Mouse (Mus musculus) CH12.LX (cell line): ENCODE data around the gene Elfn2. TPM values are rescaled to one million over a fixed set of nuclear protein-coding genes. Genes with fewer than 3 reads are reported as not detected.

Experiments
- DNase-seq: peaks from one replicate; pipeline ENCODE4 v3.0.0-alpha.2; 2013; ENCODE audit errors: extremely low read depth
- H3K27ac ChIP-seq: 2 replicates; pipeline ENCODE4 v1.5.1; 2012; ENCODE audit warnings: low read depth, mild to moderate bottlenecking, control low read depth, moderate library complexity; ENCODE audit not compliant: insufficient read depth
- H3K27me3 ChIP-seq: replicated peaks from 2 replicates; pipeline ENCODE3; 2012; ENCODE audit warnings: inconsistent platforms
- H3K36me3 ChIP-seq, 2 experiments: replicated peaks in 1 of 2; 2 replicates each; pipeline versions ENCODE3 to v1.6.1; 2012; ENCODE audit warnings: inconsistent platforms in 1 of 2, low read length in 1 of 2, mild to moderate bottlenecking in 1 of 2, mixed read lengths in 1 of 2, moderate library complexity in 1 of 2; ENCODE audit not compliant: control insufficient read depth in 1 of 2, insufficient read depth in 1 of 2
- H3K4me1 ChIP-seq, 2 experiments: 2 replicates each; pipeline ENCODE4 v1.6.1; 2012; ENCODE audit warnings: inconsistent platforms in 1 of 2, moderate library complexity in 1 of 2; ENCODE audit not compliant: insufficient read depth in 2 of 2, control insufficient read depth in 1 of 2
- H3K4me2 ChIP-seq: 2 replicates; pipeline ENCODE4 v1.6.1; 2012; ENCODE audit warnings: low read depth, mild to moderate bottlenecking, control low read depth; ENCODE audit not compliant: poor library complexity, insufficient read depth, severe bottlenecking
- H3K4me3 ChIP-seq, 3 experiments: fragments of 150-350 bp in 1 of 3; sonication (generic) in 1 of 3; replicated peaks in 1 of 3; 2 replicates each; pipeline versions ENCODE3 to v1.5.1; 2011 to 2012; ENCODE audit warnings: low read depth in 2 of 3, low read length in 2 of 3, mild to moderate bottlenecking in 2 of 3, moderate library complexity in 2 of 3, control low read depth in 1 of 3, improper control_type of control experiment in 1 of 3, inconsistent platforms in 1 of 3, mixed read lengths in 1 of 3; ENCODE audit not compliant: poor library complexity in 1 of 3
- H3K79me2 ChIP-seq: replicated peaks from 2 replicates; pipeline ENCODE4 v1.6.1; 2012; ENCODE audit warnings: mild to moderate bottlenecking, moderate library complexity; ENCODE audit not compliant: control insufficient read depth, poor library complexity, insufficient read depth, severe bottlenecking; ENCODE audit errors: extremely low read depth
- H3K9ac ChIP-seq: 2 replicates; pipeline ENCODE4 v1.6.1; 2012; ENCODE audit warnings: low read depth, mild to moderate bottlenecking, control low read depth, moderate library complexity; ENCODE audit not compliant: insufficient read depth
- H3K9me3 ChIP-seq: replicated peaks from 2 replicates; pipeline ENCODE3; 2012; ENCODE audit warnings: low read length, inconsistent platforms, mixed read lengths
- BHLHE40 ChIP-seq: IDR thresholded peaks from 2 replicates; pipeline ENCODE4 v1.6.1; 2011; ENCODE audit warnings: mild to moderate bottlenecking, low read depth, low read length, improper control_type of control experiment
- CHD1 ChIP-seq: IDR thresholded peaks from 2 replicates; pipeline ENCODE4 v1.6.1; 2012; ENCODE audit warnings: low read depth, low read length, improper control_type of control experiment, inconsistent platforms
- CHD2 ChIP-seq: IDR thresholded peaks from 2 replicates; pipeline ENCODE4 v1.6.1; 2011; ENCODE audit warnings: low read length, improper control_type of control experiment
- E2F4 ChIP-seq: IDR thresholded peaks from 2 replicates; pipeline ENCODE4 v1.6.1; 2011; ENCODE audit warnings: low read depth, low read length, improper control_type of control experiment; ENCODE audit not compliant: insufficient replicate concordance
- ELF1 ChIP-seq: IDR thresholded peaks from 2 replicates; pipeline ENCODE4 v1.6.1; 2014; ENCODE audit warnings: low read depth, mild to moderate bottlenecking, inconsistent platforms, low read length, improper control_type of control experiment
- GABPA ChIP-seq: IDR thresholded peaks from 2 replicates; pipeline ENCODE4 v1.6.1; 2012; ENCODE audit warnings: low read depth, low read length, improper control_type of control experiment, inconsistent platforms; ENCODE audit not compliant: insufficient replicate concordance
- HCFC1 ChIP-seq: IDR thresholded peaks from 2 replicates; pipeline ENCODE4 v1.6.1; 2012; ENCODE audit warnings: low read depth, mild to moderate bottlenecking, inconsistent platforms, low read length, improper control_type of control experiment
- IRF4 ChIP-seq: IDR thresholded peaks from 2 replicates; pipeline ENCODE4 v1.6.1; 2014; ENCODE audit warnings: low read depth, mild to moderate bottlenecking, inconsistent platforms, low read length, improper control_type of control experiment
- JUN ChIP-seq: IDR thresholded peaks from 2 replicates; pipeline ENCODE4 v1.6.1; 2011; ENCODE audit warnings: low read depth, mild to moderate bottlenecking, low read length, improper control_type of control experiment, moderate library complexity; ENCODE audit not compliant: insufficient read depth
- JUND ChIP-seq: conservative IDR thresholded peaks from 2 replicates; pipeline ENCODE4 v1.6.1; 2011; ENCODE audit warnings: low read depth, low read length, improper control_type of control experiment
- KAT2A ChIP-seq: IDR thresholded peaks from 2 replicates; pipeline ENCODE4 v1.6.1; 2012; ENCODE audit warnings: low read length, improper control_type of control experiment, inconsistent platforms; ENCODE audit not compliant: insufficient replicate concordance
- MAX ChIP-seq: IDR thresholded peaks from 2 replicates; pipeline ENCODE4 v1.6.1; 2011; ENCODE audit warnings: low read length, improper control_type of control experiment
- MAZ ChIP-seq: IDR thresholded peaks from 2 replicates; pipeline ENCODE4 v1.6.1; 2012; ENCODE audit warnings: low read depth, mild to moderate bottlenecking, inconsistent platforms, low read length, improper control_type of control experiment, moderate library complexity
- MEF2A ChIP-seq: IDR thresholded peaks from 2 replicates; pipeline ENCODE4 v1.6.1; 2014; ENCODE audit warnings: low read depth, mild to moderate bottlenecking, inconsistent platforms, low read length, improper control_type of control experiment, borderline replicate concordance
- MXI1 ChIP-seq: IDR thresholded peaks from 2 replicates; pipeline ENCODE4 v1.6.1; 2011; ENCODE audit warnings: mild to moderate bottlenecking, low read depth, low read length, improper control_type of control experiment
- MYC ChIP-seq: IDR thresholded peaks from 2 replicates; pipeline ENCODE4 v1.6.1; 2011; ENCODE audit warnings: low read depth, mild to moderate bottlenecking, improper control_type of control experiment, low read length
- NELFE ChIP-seq: IDR thresholded peaks from 2 replicates; pipeline ENCODE4 v1.6.1; 2011; ENCODE audit warnings: low read depth, low read length, improper control_type of control experiment
- PAX5 ChIP-seq: IDR thresholded peaks from 2 replicates; pipeline ENCODE4 v1.6.1; 2012; ENCODE audit warnings: low read length, inconsistent platforms, mixed read lengths
- POLR2A ChIP-seq: IDR thresholded peaks from 2 replicates; pipeline ENCODE4 v1.6.1; 2011; ENCODE audit warnings: low read depth, mild to moderate bottlenecking, improper control_type of control experiment, low read length
- TCF12 ChIP-seq: IDR thresholded peaks from 2 replicates; pipeline ENCODE4 v1.6.1; 2014; ENCODE audit warnings: low read depth, mild to moderate bottlenecking, inconsistent platforms, low read length, improper control_type of control experiment
- USF2 ChIP-seq: conservative IDR thresholded peaks from 2 replicates; pipeline ENCODE4 v1.6.1; 2011; ENCODE audit warnings: low read depth, low read length, improper control_type of control experiment
- ZKSCAN1 ChIP-seq: IDR thresholded peaks from 2 replicates; pipeline ENCODE4 v1.6.1; 2012; ENCODE audit warnings: low read depth, inconsistent platforms, low read length, improper control_type of control experiment, borderline replicate concordance
- ZMIZ1 ChIP-seq: IDR thresholded peaks from 2 replicates; pipeline ENCODE4 v1.6.1; 2012; ENCODE audit warnings: low read depth, mild to moderate bottlenecking, inconsistent platforms, low read length, improper control_type of control experiment
- ZNF384 ChIP-seq: IDR thresholded peaks from 2 replicates; pipeline ENCODE4 v1.6.1; 2012; ENCODE audit warnings: low read depth, low read length, improper control_type of control experiment, inconsistent platforms
- dilution Hi-C: fragments of 300-500 bp; cut with MboI; formaldehyde crosslinking; loops from 2 replicates; pipeline ENCODE4 v1.14.3; 2020; ENCODE audit warnings: low sequenced_read_pairs; ENCODE audit not compliant: extremely low pct_unique_long_range_greater_than_20kb, extremely low pct_ligation_motif_present
- in situ Hi-C: fragments of 300-500 bp; cut with MboI; formaldehyde crosslinking; loops from 3 replicates; pipeline ENCODE4 v1.14.3; 2019; ENCODE audit warnings: low sequenced_read_pairs, low pct_ligation_motif_present, low pct_unique_long_range_greater_than_20kb, mixed read lengths
- polyA plus RNA-seq: library from polyadenylated mRNA; unstranded; fragments of >175 nt; gene quantifications from 2 replicates; pipeline ENCODE4 v1.2.1, GENCODE M21; 2012; ENCODE audit warnings: low read depth; ENCODE audit not compliant: insufficient read length
- total RNA-seq, 2 experiments: library from RNA; depleted of rRNA; stranded (reverse); fragments of 300-350 nt in 1 of 2; fragments of >200 nt in 1 of 2; gene quantifications; 2 replicates each; pipeline ENCODE4 v1.2.3; 2012 to 2014

The Elfn2 gene
- total and polyA plus RNA-seq, 3 experiments, result 0.06 TPM; not detected in 2

GRCm38 (mm10) chr15:78736681-78737100 lies 18.1 kb upstream of the Elfn2 start:
- Histone ChIP-seq H3K9me3 (peaks cover 2% of the 10 kb centered on the region), H3K36me3 (no peaks in the 10 kb centered on the region), H3K9ac (no peak overlapping the region), H3K4me2 (no peak overlapping the region), H3K4me1 (no peaks in the 10 kb centered on the region), H3K27me3 (peaks cover 44% of the 10 kb centered on the region), H3K79me2 (no peaks in the 10 kb centered on the region), H3K4me3 (no peak overlapping the region)
- dilution Hi-C loops (loop anchor here (25.0 kb wide), 1 partner anchor 101 kb away; the partner anchor contains the start of gene Cdc42ep1), in situ Hi-C loops (loop anchor here (25.0 kb wide), 1 partner anchor 299 kb away; the partner anchor contains the start of gene Kctd17)
- no peak for DNase-seq
- no peak for TF ChIP-seq JUN
- no peak for TF ChIP-seq ELF1
- TF ChIP-seq ZNF384, result no peak
- no peak for TF ChIP-seq HCFC1
- no peak for TF ChIP-seq CHD2
- no peak for TF ChIP-seq MAZ
- TF ChIP-seq KAT2A, result no peak
- no peak for TF ChIP-seq BHLHE40
- TF ChIP-seq ZMIZ1, result no peak
- TF ChIP-seq JUND, result no peak
- TF ChIP-seq MAX, result no peak
- no peak for TF ChIP-seq GABPA
- TF ChIP-seq MYC, result no peak
- TF ChIP-seq MEF2A, result no peak
- TF ChIP-seq NELFE, result no peak
- no peak for TF ChIP-seq MXI1
- no peak for TF ChIP-seq PAX5
- no peak for TF ChIP-seq POLR2A
- TF ChIP-seq, all 38 proteins: peak for 0
- no peak overlapping the region for H3K27ac ChIP-seq

DNA sequence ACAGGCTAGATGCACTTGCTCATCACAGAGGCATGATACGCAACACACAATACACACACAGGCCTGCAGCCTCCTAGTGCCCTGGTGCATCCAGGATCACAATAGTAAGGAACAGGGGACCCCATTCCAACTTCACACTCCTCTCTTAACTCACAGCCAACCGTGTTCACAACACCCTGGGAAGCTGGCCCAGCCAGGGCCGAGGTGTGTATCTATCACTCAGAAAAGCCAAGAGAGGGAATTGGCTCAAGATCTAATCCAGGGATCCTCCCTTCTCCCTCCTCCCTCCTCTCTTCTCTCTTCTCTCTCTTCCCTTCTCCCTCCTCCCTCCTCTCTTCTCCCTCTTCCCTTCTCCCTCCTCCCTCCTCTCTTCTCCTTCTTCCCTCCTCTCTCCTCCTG lies 17.6 kb upstream of the Elfn2 start:
- no peaks in the 10 kb centered on the region for H3K36me3 ChIP-seq
- no peaks in the 10 kb centered on the region for H3K79me2 ChIP-seq
- no peak for DNase-seq
- no peak overlapping the region for H3K4me2 ChIP-seq
- in situ Hi-C loops, result loop anchor here (25.0 kb wide), 1 partner anchor 299 kb away; the partner anchor contains the start of gene Kctd17
- no peak for TF ChIP-seq CHD1
- TF ChIP-seq TCF12, result no peak
- no peak for TF ChIP-seq PAX5
- no peak for TF ChIP-seq POLR2A
- TF ChIP-seq ZMIZ1, result no peak
- TF ChIP-seq IRF4, result no peak
- no peak for TF ChIP-seq E2F4
- no peak for TF ChIP-seq ZKSCAN1
- TF ChIP-seq MAX, result no peak
- no peak for TF ChIP-seq BHLHE40
- TF ChIP-seq USF2, result no peak
- dilution Hi-C loops, result loop anchor here (25.0 kb wide), 1 partner anchor 101 kb away; the partner anchor contains the start of gene Cdc42ep1
- peaks cover 45% of the 10 kb centered on the region for H3K27me3 ChIP-seq
- no peaks in the 10 kb centered on the region for H3K4me1 ChIP-seq
- H3K4me3 ChIP-seq, result no peak overlapping the region
- no peak overlapping the region for H3K9ac ChIP-seq
- H3K27ac ChIP-seq, result no peak overlapping the region
- peaks cover 2% of the 10 kb centered on the region for H3K9me3 ChIP-seq
